Mouse (Mus musculus) T-cell, adult 2 months (primary cell): Measurements from ENCODE around the gene Dync1i2.

Experiments
- DNase-seq: peaks from one replicate; pipeline ENCODE4 v3.0.0; 2022; ENCODE audit warnings: low spot score

Dync1i2 gene

DNA sequence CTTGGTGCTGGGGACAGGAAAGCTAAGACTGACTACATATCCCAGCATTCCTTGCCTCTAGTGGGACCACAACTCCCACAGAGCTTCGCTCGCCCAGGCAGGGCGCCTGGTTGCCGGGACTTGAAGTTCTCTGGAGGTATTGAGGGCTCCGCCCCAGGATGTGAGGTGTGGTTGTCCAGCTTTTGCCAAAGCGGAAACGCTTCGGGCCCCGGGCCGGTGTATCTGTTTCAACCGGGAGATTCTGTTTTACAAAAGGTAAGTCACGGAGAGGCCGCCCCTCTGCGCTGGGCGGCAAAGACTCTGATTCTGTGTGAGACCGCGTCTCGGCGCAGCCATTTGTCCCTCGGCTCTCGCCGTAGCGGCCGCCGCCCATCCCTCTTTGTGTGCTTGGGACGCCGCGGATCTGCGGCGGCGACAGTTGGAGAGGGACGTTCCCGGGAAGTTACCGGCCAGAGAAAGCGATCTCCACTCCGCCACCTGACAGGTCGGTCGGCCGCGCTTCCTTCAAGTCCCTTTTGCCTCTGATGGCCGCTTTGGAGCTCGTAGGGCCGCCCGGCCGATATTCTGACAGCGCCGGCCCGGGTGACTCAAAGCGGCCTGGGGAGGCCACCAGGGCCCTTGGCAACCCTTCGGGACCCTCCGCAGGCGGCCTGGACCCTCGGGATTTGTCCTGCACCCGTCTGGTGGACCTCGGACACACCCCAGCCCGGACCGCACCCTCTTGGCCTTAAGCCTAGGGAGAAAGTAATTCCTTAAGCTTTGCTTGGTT lies at the start of gene Dync1i2:
TSS of gene Dync1i2 (plus strand) at position 116 of the 769 bp plus-strand sequence.
- peak; percentile 91 for DNase-seq

DNA sequence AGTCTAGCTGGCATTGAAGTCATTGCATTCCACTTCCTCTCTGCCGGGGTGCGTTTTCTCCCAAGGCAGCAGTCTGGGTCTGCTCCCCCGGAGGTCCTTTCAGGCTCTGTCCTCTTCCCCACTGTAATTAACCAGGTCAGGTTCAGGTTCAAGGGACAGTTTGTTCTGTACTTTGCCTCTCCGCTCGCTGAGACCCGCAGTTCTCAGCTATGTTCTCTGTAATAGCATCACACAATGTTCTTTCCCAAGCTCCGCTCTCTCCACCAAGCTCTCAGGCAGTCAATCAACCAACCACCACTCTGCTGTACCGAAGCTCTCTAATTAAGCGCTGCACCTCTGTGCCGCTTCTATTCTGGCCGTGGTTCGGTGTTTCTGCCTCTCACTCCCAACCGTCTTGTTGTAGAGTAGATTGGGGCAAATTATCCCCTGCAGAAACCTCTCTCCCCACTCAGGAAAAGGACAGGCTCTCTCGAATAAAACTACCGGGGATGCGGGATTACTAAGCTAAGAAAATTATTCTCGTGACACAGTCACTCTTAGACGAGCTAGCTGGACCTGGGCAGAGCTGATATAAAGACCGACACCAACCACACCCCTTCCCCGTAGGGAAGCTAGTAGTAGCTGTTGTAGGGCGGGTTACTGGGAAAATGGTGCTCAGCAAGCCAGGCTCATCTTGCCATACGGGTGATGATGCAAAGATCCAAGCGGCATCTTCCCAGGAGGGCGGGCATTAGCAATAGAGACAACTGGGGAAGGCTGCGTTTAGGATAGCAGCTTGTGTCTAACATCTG lies 48.5 kb upstream of the Dync1i2 start:
- DNase-seq, result no peak

DNA sequence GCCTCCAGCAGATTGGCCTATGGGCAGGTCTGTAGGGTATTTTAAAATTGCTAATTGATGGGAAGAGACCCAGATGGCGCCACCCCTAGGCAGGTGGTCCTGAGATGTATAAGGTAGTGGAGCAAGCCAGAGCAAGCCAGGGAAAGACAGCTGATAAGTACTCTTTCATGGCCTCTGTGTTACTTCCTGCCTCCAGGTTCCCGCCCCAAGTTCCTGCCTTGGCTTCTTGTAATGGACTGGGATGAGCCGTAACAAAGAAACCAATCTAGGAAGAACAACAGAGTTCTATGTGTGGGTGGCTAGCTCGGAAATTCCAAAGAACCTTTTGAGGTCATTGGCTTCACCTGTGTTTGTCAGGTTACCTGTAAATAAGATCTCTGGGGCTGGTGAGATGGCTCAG lies 44.3 kb upstream of the Dync1i2 start:
- no peak for DNase-seq

DNA sequence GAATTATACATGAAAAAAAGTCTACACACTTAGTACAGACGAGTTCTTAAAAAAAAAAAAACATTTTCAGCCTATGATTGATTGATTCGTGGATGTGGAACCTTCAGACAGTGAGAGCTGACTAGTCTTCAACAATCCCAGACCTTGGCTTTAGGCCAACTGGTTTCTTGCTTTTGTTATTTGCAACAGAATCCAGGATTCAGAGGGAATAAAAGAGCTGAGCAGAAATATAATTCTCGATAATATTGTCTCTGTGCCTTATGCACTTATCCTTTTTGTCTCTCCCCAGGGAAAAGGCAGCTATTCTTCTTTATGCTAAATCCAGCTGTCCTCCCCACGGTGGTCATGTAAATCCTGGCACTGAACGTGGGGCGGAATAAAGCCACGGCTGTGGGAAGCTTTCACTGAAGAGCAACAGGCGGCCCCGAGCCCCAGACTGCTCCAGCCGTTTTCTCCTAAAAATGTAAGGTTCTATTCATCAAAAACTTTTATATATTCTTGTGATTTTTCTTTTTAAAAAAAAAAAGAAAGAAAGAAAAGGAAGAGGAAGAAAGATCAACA lies 43.0 kb upstream of the Dync1i2 start:
- DNase-seq, result no peak

DNA sequence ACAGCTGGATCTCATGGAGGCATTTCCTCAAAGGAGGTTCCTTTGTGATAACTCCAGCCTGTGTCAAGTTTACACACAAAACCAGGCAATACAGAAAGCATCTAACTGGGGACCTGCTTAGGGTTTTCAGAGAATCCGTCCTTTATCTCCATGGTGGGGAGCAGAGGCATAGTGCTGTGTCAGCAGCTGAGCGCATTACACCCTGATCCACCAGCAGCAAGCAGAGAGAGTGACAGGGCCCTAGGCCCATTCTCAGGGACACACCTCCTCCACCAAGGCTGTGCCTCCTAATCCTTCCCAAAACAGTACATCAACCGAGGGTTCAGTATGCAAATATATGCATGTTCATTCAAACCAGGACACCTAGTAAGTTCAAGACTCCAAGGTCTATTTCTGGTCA lies 38.5 kb upstream of the Dync1i2 start:
- DNase-seq, result no peak

DNA sequence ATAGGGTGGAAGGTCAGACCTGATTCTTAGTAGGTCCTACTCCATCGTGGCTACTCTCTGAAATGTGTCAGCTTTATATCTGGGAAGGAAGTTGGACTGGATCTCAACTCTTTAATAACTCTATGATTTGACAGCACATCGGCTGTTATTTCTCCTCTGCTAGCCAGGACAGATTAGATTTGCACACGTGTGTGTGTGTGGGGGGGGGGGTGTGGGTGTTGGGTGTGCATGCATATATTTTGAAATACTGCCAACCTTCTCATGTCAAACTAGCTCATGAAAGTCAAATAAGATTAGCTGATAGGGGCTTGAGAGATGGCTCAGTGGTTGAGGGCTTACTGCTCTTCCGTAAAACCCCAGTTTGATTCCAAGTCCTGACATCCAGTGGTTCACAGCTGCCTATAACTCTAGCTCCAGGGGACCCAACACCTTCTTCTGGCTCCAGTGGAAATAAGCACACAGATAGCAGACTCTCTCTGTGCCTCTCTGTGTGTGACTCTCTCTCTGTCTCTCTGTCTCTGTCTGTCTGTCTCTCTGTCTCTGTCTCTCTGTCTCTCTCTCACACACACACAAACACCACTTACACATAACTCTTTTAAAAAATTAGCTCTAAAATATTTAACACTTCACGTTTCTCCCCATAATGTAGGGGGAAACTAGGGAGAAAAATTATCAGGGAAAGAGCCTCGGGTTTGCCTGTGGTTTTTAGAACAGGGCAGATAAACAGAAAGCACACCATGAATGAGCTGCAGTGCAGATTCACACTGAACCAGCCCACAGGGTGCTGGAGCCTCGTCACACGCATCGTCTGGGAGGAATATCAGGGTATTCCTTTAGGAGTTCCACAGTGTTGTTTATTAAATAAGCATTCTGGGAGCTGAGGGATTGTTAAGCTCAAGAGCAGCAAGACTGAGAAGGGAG lies 34.9 kb upstream of the Dync1i2 start:
- DNase-seq, result no peak

DNA sequence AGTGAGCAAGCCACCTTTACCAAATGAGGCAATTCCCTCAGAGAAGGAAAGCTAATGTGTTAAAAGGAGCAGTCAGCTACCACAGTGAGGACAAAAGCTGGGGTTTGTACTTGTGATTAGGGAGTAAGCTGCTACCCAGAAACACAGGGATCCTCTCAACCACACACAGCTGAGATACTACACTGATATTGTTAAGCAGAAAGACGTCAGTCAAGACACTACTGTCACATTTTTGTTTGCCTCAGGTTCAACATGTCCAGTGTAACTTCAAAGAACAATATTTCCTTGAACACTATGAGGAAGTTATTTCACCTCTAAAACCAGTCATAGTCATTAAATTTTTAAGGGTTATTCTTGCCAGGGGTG lies 34.3 kb upstream of the Dync1i2 start:
- no peak for DNase-seq

DNA sequence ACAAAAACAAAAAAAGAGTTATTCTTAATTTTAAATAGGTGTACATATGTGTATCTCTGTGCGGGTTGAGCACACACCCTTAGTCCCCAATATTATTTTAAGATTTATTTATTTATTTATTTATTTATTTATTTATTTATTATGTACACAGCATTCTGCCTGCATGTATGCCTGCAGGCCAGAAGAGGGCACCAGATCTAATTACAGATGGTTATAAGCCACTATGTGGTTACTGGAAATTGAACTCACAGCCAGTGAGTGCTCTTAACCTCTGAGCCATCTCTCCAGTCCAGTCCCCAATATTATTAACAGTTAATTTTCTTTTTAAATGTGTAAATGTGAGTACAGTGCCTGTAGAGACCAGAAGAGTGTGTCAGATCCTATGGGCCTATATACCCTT lies 33.7 kb upstream of the Dync1i2 start:
- DNase-seq, result no peak

DNA sequence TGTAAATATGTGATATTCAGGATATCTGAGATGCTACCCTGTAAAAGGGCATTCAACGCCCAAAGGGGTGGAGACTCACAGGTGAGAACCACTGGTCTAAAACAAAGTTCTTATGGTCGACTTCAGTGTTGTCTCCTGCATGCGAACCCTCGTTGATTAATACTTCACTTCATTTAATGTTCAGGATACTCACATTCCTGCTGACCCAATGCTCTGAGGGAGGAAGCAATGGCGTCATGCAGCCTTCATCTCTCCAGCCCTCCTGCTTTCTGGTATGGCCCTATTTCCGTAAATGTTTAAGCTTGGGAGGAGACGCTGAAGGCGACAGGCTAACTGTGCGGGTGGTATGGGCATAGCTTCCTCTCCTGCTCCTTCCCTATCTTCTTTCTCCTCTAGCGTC lies 31.8 kb upstream of the Dync1i2 start:
- no peak for DNase-seq

DNA sequence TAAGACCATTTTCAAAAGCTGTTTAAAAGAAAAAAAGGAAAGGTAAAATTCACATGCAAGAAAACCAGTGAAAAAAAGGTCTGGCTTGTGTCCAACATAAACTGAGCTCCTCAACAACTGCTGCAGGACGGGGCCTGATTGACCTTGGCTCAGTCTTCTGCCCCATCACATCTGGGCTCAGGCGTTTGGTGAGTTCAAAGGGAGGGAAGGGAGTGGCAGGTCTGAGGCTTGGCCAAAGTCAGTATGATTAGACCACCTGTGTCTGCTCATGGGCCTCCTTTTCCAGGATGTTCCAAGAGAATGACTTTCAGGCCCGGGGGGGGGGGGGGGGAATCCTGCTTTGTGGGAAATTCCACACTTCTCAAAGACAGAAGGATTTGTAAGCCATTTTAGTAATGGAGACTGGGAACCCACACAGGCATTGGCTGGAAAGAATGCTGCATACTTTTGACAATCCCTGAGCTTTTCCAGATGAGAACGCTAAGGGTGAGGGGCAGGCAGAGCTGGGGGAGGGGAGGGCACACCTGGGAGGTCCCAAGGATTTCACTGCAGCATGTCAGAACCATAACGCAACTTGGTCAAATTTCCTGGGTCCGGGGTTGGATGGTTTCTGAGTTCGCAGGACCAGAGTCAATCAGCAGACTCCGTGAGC lies 30.8 kb upstream of the Dync1i2 start:
- no peak for DNase-seq

DNA sequence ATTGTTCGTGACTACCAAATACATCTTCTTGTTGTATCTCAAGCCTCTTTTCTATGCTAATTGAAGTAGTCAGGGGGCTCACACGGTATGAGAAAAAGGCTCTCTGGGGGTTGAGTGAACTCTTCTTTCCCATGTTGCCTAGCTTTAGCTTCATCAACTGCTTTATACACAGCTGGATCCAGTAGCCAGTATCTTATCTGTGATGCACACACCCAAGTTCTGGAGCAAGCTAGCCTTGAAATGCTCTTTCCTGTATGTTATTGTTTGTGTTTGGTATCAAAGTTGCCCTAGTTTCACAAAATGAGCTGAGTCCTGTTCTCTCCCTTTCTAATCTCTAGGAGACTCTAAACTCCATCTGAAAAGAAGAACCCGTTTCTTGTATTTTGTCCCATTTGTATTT lies 23.6 kb upstream of the Dync1i2 start:
- DNase-seq, result no peak

DNA sequence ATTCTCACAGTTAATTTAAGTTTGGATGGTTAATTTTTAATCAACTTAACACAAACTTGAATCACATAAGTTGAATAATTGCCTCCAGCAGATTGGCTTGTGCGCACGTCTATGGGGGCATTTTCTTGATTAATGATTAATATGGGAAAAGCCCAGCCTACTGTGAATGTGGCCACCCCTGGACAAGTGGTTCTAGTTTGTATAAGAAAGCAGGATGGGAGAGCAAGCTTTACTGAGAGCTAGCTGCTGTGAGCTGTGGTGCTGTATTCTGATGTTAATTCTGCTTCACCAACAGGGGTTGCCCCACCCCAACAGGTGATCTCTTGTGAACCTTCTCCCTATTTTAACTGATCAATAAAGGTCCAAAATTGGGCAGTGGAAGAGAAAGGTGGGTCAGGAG lies 22.6 kb upstream of the Dync1i2 start:
- no peak for DNase-seq

DNA sequence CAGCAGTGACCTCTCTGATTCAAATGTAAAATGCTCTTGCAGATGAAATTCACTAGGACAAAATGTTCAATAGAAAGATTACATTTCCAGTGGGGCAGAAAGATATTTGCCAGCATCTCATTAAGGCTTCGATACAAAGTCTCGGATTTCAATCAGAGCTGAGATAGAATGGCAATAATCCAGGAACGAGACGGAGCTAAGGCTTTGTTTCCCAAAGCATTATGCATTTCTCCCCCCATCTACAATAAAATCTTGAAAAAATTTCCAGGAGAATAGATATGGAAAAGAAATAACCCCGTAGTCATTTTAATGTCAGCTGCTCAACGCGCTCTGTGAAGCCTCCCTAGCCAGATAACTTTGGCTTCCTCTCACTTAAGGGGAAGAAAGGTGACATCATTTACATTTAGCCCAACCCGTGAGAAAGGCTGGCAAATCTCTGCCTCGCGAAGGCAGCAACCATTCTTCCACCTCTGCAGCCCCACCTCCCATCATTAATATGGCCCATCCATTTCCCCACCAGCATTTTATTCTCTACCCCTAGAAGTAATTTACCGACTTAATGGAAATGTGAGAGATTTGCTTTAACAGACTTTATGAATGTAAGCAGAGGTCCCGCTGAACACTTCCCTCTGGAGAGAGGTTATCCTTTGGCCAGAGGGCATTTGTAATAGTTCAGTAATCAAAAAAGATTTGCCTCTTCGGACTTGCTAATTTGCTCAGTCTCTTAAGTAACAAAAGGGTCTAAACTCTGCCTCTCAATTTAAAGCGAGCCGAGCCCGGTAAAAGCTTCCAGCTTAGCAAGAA lies 19.9 kb upstream of the Dync1i2 start:
- DNase-seq, result no peak

DNA sequence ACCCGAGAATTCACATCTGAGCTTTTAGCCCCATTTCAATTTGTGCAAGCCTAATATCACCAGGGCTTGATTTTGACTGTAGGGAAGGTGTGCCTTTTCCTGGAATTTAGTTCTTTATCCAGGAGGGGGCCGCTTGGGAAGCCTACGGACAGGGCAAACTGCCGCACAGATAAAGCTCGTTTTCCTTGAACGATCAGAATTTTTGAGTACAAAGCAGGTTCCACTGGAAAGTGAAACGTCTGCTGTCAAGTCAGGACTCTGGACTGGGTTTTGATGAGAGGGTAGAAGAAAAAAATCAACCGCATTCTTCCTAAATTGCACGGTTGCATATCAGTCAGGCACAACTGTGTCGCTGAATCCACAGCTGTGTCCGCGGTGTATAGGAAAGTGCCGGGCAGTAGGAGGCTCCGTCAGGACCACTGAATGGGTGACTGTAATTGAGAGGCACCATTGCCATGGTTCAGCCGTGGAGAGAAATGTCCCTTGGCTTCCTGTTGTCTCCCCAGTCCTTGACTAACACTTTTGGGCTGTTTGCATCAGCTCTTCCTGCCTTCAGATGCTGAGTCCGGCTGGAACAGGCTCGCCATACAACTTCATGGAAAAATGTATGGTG lies 19.2 kb upstream of the Dync1i2 start:
- DNase-seq, result no peak

DNA sequence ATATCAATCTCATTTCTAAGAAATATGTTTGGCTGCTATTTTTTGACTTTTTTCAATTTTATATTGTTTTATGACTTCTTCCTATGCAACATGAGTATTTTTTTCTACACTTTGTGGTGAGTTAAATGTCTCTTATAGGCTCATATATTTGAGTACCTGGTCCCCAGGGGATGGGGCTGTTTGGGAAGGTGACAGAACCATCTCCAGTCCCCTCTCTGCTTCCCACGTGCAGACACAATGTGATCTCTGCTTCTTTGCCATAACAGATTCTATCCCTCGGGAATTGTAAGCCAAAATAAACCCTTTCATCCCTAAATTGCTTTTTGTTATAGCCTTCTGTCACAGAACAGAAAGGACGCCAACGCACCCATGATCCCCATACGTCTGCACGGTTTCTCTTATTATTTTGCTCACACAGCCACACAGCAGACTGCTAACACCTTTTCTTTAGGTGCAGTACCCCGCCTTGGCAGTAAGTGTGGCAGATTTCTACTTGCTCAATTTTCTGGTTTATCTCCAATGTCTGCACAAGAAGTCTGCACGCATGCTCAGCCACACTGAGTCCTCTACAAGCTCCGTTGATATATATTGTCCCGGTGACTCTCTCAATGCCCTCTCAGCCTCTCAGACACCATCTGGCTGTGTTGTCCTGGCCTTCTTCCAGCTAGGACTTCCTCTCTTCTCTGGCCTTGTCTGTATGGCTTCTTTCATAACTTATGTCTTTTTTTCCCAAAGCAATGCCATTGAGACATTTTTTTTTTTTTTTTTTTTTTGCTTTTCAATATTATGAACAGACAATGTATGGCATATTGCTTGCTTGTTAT lies 17.2 kb upstream of the Dync1i2 start:
- no peak for DNase-seq

DNA sequence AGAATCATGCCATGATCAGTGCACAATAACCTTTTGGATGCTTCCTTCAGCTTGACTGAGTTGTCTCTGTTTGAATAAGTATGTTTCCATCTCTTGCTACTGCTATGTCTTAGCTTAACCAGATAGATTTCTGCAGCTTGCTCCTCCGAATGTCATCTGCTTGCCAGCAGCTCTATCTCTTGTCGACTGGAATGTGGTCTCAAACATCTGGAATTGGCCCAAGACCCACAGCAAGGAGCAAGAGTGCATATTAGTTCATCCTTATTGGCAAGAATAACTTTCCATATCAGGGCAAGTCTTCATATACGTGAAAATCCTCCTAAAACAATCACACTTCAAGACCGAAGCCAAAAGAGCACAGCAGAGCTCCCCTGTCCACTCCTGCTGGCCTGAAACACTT lies 14.6 kb upstream of the Dync1i2 start:
- no peak for DNase-seq

DNA sequence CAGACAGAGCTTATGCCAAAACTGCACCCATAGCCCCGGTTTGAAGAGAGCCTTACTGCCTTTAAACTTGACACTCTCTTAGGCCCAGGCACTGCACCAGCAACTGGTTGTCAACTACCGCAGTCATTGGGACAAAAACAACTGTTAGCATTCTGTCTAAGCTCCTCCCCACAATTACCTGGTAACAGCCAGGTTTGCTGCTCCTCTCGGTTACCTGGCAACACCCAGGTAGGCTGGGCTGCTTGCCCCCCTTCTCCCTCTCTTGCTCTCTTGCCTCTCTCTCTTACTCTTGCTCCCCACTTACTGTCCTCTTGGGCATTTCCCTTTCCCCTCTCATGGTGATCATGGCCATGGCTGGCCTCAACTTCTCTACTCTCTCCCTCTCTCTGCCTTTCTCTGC lies 12.6 kb upstream of the Dync1i2 start:
- DNase-seq, result no peak

DNA sequence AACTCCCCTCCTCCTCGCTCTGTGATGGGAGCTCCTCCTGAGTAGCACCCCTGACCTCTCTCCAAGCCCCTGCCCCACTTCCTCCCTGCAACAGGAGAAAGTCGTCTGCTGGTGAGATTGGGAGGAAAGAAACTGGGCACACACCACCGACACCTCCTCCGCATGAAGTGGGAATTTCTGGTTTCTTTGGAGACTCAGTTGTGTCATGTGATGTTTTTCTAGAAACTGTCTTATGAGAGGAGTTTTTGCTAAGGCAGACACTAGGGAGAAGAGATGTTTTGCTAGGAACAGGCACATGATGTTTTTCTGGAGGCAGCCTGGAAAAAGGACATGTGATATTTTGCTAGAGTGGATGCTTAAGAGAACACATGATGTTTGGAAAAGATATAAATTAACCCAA lies 11.0 kb upstream of the Dync1i2 start:
- no peak for DNase-seq

DNA sequence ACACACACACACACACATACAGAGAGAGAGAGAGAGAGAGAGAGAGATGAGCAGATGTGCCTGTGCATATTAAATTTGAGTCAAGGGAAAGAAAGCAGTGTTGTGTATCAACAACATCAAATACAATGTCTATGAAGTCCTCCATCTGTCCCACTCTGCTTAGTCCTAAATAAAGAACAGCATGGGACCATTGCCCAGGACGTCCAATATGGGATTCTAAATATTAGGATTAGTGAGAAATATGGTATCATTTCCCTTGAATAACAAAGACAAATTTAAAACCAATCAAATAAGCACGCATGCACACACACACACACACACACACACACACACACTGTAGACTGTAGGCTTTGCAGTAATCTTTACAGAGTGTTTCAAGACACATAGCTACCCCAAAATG lies 9.6 kb upstream of the Dync1i2 start:
- DNase-seq, result no peak
